Mouse (Mus musculus) gastrocnemius, adult 2 months (tissue): Measurements from ENCODE around the gene Mllt10. TPM values are rescaled to one million over a fixed set of nuclear protein-coding genes. Genes with fewer than 3 reads are reported as not detected.

ENCODE experiments used
- DNase-seq: peaks from one replicate; pipeline ENCODE4 v3.0.0; 2022
- H3K27ac ChIP-seq: fragments of 200-600 bp; 2 replicates; pipeline ENCODE4 v1.8.1; 2022; ENCODE audit warnings: mild to moderate bottlenecking
- H3K4me3 ChIP-seq: fragments of 200-600 bp; 2 replicates; pipeline ENCODE4 v1.8.1; 2022; ENCODE audit warnings: mild to moderate bottlenecking, moderate library complexity
- CTCF ChIP-seq: fragments of 200-600 bp; IDR thresholded peaks from 2 replicates; pipeline ENCODE4 v1.8.1; 2022; ENCODE audit warnings: antibody characterized with exemption, mild to moderate bottlenecking, moderate library complexity
- intact Hi-C: fragments of 180-260 bp; cut with DNase I; formaldehyde crosslinking; loops from one replicate; pipeline ENCODE4 v1.15.1; 2025
- microRNA-seq: library from miRNA; unstranded; fragments of <30 nt; microRNA quantifications from one replicate; pipeline ENCODE4 v1.2.0, GENCODE M21; 2021
- total RNA-seq, 2 experiments: library from RNA; stranded (reverse); gene quantifications; 2 replicates each; pipeline ENCODE4 v1.2.3; 2021

Gene Mllt10
- total RNA-seq, 2 experiments from 2014 or later, result 24.0 to 24.1 TPM

- no peak for TF ChIP-seq CTCF
- Histone ChIP-seq H3K4me3 (no peak overlapping the region), H3K27ac (no peak overlapping the region)
- intact Hi-C loops, result no loop called here
- no peak for DNase-seq
These were observed 178.0 kb downstream of the Mllt10 start for GRCm38 (mm10) chr2:18232883-18233567.

DNA sequence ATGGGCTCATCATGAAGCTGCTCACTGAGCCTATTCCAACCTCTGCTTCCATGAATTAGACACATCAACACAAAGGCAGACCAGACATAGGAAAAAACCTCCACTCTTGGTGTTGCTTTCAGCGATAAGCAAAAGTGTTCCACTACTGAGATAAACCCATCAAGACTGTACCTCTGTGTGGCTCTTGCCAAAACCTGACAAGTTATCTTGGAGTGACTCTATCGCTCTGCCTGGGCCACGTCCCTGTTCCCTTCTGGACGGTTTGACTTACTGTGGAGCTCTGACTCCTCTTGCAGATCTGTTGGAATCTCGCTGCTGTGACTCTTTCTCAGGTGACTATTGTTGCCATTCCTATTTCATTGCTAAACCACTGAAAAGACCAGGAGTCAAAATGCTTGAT, 180.5 kb downstream of the Mllt10 start:
- no peak for DNase-seq
- no peak for TF ChIP-seq CTCF
- intact Hi-C loops, result no loop called here

GRCm38 (mm10) chr2:18249224-18249623, 194.2 kb downstream of the Mllt10 start:
- Histone ChIP-seq H3K27ac (no peak overlapping the region), H3K4me3 (no peak overlapping the region)
- intact Hi-C loops, result no loop called here
- DNase-seq, result peak; percentile 27
- no peak for TF ChIP-seq CTCF

More for the DNA sequence above, 180.5 kb downstream of the Mllt10 start:
- H3K27ac ChIP-seq, result no peak overlapping the region
- H3K4me3 ChIP-seq, result no peak overlapping the region

Small RNAs within 50 kb of the gene (microRNA-seq; reads per million reads assigned to microRNA genes)
- gene Gm23638 (not detected), gene Mir7655 (not detected)

Other genes starting within 250 kb of the Mllt10 start
- not detected for gene H2al2a, start 58.3 kb upstream of the Mllt10 start, total RNA-seq
- under 1 TPM; 0.20 to 0.59 TPM for gene A930004D18Rik, start 17.5 kb upstream of the Mllt10 start, total RNA-seq
- gene Skida1, start 6.2 kb upstream of the Mllt10 start, total RNA-seq, result under 1 TPM; 0.14 to 0.46 TPM